Mouse (Mus musculus) retina, postnatal 1 day (tissue): ENCODE results near the gene Col5a3.
A peak's percentile ranks its signal among the peaks of the same experiment; 100 is the strongest.
"Not testable (repeated sequence)": the region's sequence is repeated elsewhere in the genome, so short reads cannot be mapped to it uniquely, and the experiment has no call there.

Source experiments
- DNase-seq: peaks from one replicate; pipeline ENCODE4 v3.0.0-alpha.2; 2012

Col5a3 gene

GRCm38 (mm10) chr9:20814521-20815272 is at the start of gene Col5a3:
Col5a3 (minus strand) TSS chr9:20815067.
- DNase-seq = peak; percentile 64

GRCm38 (mm10) chr9:20862225-20862624 is 47.4 kb upstream of the Col5a3 start:
- no peak for DNase-seq

- peak; percentile 76 for DNase-seq
Observed at GRCm38 (mm10) chr9:20861821-20862220, 47.0 kb upstream of the Col5a3 start.

- no peak for DNase-seq
Observed at GRCm38 (mm10) chr9:20859926-20860325, 45.1 kb upstream of the Col5a3 start.

- peak; percentile 55 for DNase-seq
Observed at GRCm38 (mm10) chr9:20857131-20857530, 42.3 kb upstream of the Col5a3 start.

GRCm38 (mm10) chr9:20850179-20850578 is 35.3 kb upstream of the Col5a3 start:
- DNase-seq = no peak

GRCm38 (mm10) chr9:20842670-20843069 is 27.8 kb upstream of the Col5a3 start:
- peak; percentile 70 for DNase-seq

GRCm38 (mm10) chr9:20842211-20842610 is 27.3 kb upstream of the Col5a3 start:
- DNase-seq = no peak

GRCm38 (mm10) chr9:20838931-20839330 is 24.1 kb upstream of the Col5a3 start:
- peak; percentile 49 for DNase-seq

- DNase-seq = peak; percentile 55
Observed at GRCm38 (mm10) chr9:20837184-20837947, 22.5 kb upstream of the Col5a3 start.

GRCm38 (mm10) chr9:20835431-20835954 is 20.6 kb upstream of the Col5a3 start:
- DNase-seq = not testable (repeated sequence)

GRCm38 (mm10) chr9:20834881-20835280 is 20.0 kb upstream of the Col5a3 start:
- DNase-seq = no peak

GRCm38 (mm10) chr9:20830901-20831643 is 16.2 kb upstream of the Col5a3 start:
- peak; percentile 95 for DNase-seq

- no peak for DNase-seq
Observed at GRCm38 (mm10) chr9:20828127-20828526, 13.3 kb upstream of the Col5a3 start.

- no peak for DNase-seq
Observed at GRCm38 (mm10) chr9:20825781-20826180, 10.9 kb upstream of the Col5a3 start.

GRCm38 (mm10) chr9:20822821-20823220 is 8.0 kb upstream of the Col5a3 start:
- no peak for DNase-seq

GRCm38 (mm10) chr9:20820001-20820400 is 5.1 kb upstream of the Col5a3 start:
- DNase-seq = peak; percentile 53

- DNase-seq = peak; percentile 24
Observed at GRCm38 (mm10) chr9:20818236-20818635, 3.4 kb upstream of the Col5a3 start, which contains the start of gene Rdh8. Rdh8 (plus strand) TSS chr9:20818503.

- peak; percentile 59 for DNase-seq
Observed at GRCm38 (mm10) chr9:20812537-20813271, 2.2 kb downstream of the Col5a3 start.

- no peak for DNase-seq
Observed at GRCm38 (mm10) chr9:20810773-20811172, 4.1 kb downstream of the Col5a3 start.

GRCm38 (mm10) chr9:20810271-20810670 is 4.6 kb downstream of the Col5a3 start:
- no peak for DNase-seq

- DNase-seq = no peak
Observed at GRCm38 (mm10) chr9:20805706-20806105, 9.2 kb downstream of the Col5a3 start.
